Mouse (Mus musculus) cerebellum, adult 2 months (tissue): ENCODE measurements at regions not wholly inside any gene's neighbourhood (a gene's known extent, or its start where the extent isn't known, plus 50 kb on each side); places are given as distances from the start of the nearest gene placed in this dataset.

Source experiments
- CTCF ChIP-seq: fragments of 200-500 bp; IDR thresholded peaks from 2 replicates; pipeline ENCODE4 v1.5.1; 2011; ENCODE audit warnings: low read depth, mild to moderate bottlenecking, control low read depth, low read length, moderate library complexity, borderline replicate concordance; ENCODE audit not compliant: insufficient read depth
- POLR2A ChIP-seq: fragments of 200-500 bp; IDR thresholded peaks from 2 replicates; pipeline ENCODE4 v1.6.1; 2011; ENCODE audit warnings: low read length, control low read depth, borderline replicate concordance; ENCODE audit not compliant: insufficient read depth

- TF ChIP-seq POLR2A (no peak), CTCF (no peak)
Measured at GRCm38 (mm10) chr15:61100807-61101206, 178.0 kb upstream of the A1bg start.
